Mouse (Mus musculus): Measurements from ENCODE around the gene Pex14.
A peak's percentile ranks its signal among the peaks of the same experiment; 100 is the strongest.
"Not testable (repeated sequence)": the region's sequence is repeated elsewhere in the genome, so short reads cannot be mapped to it uniquely, and the experiment has no call there.

Gene Pex14

DNA sequence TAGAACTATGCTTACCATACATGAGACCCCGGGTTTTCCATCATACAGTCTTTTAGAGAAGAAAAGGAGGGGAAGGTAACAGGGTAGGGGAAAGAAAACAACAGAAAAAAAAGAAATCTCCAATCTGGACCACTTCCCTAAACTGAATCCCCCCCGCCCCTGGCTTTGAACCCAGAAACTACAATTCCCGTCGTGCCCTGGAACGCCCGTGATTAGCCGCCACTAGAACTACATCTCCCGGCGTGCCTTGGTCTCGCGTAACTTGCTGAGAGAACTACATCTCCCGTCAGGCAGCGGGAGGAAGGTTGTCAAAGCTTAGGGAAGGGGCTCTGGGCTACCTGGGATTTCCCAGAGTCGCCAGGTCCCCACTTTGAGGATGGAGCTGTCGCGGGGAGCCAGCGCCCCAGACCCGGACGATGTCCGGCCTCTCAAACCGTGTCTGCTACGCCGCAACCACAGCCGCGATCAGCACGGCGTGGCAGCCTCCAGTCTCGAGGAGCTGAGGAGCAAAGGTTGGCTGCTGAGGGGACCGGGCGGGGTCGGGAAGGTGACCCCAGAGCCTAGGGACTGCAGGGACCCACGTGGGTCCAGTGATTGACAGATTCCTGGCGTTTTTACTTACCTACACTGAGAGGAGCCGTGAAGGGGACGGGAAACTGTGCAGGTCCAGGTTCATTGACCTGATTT is 4.3 kb upstream of the Pex14 start, which contains the start of gene Dffa:
TSS of gene Dffa (plus strand) at position 272 of the 687 bp plus-strand sequence.
- DNase-seq (ENCODE audit: low spot score in 2 of 2), result peak; percentile 82 to 90

DNA sequence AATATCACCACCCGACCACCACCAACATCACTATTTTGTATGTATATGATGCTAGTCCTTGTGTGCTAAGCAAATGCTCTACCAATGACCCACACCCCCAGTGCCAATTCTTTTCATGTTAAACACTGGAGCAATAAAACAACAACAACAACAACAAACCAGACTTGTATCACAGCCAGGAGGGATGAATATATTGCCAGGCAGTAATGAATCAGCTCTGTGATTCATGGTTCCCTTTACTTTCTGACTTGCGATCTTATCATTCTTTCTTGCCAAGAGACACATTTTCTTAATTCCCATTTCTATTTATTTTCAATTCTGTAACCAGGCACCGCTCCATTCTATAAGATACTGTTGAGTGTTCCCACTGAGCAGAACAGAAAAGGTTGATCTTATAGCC is 1.8 kb upstream of the Pex14 start:
- DNase-seq (ENCODE audit: low spot score in 2 of 2), result no peak

- DNase-seq (ENCODE audit: low spot score in 2 of 2), result not testable (repeated sequence)
These were observed 773 bp upstream of the Pex14 start for GRCm38 (mm10) chr4:149100449-149100848.

GRCm38 (mm10) chr4:149098571-149098970 is 1.1 kb downstream of the Pex14 start:
- DNase-seq (ENCODE audit: low spot score in 2 of 2), result no peak

GRCm38 (mm10) chr4:149097956-149098355 is 1.7 kb downstream of the Pex14 start:
- DNase-seq (ENCODE audit: low spot score in 2 of 2), result no peak

- DNase-seq (ENCODE audit: low spot score in 2 of 2), result no peak
These were observed 8.3 kb downstream of the Pex14 start for GRCm38 (mm10) chr4:149091364-149091763.

DNA sequence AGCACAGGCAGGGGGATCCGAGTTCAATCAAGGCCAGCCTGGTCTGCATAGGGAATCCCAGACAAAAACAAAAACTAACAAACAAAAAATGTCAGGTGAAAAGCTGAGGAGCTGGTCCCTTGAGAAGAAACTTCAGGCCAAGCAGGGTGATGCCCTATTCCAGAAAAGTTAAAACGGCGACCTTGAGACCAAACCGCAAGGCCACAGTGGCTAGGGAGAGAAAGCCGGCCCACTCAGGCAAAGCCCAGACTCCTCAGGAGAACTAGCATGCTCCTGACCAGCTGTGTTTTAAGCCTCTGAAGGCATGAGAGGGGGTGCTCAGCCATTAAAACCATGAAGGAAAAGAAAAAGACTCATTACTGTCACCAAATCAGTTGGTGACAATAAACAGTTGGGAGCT is 14.3 kb downstream of the Pex14 start:
- no peak for DNase-seq (ENCODE audit: low spot score in 2 of 2)

- peak in 1 of 2 experiments; percentile 59 for DNase-seq (ENCODE audit: low spot score in 2 of 2)
These were observed 18.1 kb downstream of the Pex14 start for GRCm38 (mm10) chr4:149081528-149081927.

- DNase-seq (ENCODE audit: low spot score in 2 of 2), result no peak
These were observed 19.6 kb downstream of the Pex14 start for GRCm38 (mm10) chr4:149080111-149080510.

DNA sequence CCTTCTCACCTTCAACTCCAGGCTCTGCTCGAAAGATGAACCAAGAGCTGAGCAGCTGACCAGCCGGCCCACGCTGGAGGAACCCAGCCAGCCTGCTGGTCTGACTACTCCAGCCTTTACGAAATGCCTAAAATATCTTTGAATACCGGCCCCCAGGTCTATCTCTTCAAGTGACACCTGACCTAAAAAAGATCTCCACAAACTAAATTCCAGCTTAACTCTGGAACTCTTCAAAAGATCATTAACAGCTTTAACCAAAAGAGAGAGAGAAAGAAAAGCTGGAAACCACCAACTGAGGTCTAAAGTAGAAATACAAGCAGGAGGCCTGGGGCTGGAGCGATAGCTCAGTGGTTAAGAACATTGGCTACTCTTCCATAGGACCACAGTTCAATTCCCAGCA is 20.0 kb downstream of the Pex14 start:
- DNase-seq (ENCODE audit: low spot score in 2 of 2), result no peak

- no peak for DNase-seq (ENCODE audit: low spot score in 2 of 2)
These were observed 21.4 kb downstream of the Pex14 start for GRCm38 (mm10) chr4:149078261-149078660.

- peak in 1 of 2 experiments; percentile 48 for DNase-seq (ENCODE audit: low spot score in 2 of 2)
These were observed 23.7 kb downstream of the Pex14 start for GRCm38 (mm10) chr4:149075871-149076575.

GRCm38 (mm10) chr4:149075073-149075472 is 24.6 kb downstream of the Pex14 start:
- DNase-seq (ENCODE audit: low spot score in 2 of 2), result no peak

DNA sequence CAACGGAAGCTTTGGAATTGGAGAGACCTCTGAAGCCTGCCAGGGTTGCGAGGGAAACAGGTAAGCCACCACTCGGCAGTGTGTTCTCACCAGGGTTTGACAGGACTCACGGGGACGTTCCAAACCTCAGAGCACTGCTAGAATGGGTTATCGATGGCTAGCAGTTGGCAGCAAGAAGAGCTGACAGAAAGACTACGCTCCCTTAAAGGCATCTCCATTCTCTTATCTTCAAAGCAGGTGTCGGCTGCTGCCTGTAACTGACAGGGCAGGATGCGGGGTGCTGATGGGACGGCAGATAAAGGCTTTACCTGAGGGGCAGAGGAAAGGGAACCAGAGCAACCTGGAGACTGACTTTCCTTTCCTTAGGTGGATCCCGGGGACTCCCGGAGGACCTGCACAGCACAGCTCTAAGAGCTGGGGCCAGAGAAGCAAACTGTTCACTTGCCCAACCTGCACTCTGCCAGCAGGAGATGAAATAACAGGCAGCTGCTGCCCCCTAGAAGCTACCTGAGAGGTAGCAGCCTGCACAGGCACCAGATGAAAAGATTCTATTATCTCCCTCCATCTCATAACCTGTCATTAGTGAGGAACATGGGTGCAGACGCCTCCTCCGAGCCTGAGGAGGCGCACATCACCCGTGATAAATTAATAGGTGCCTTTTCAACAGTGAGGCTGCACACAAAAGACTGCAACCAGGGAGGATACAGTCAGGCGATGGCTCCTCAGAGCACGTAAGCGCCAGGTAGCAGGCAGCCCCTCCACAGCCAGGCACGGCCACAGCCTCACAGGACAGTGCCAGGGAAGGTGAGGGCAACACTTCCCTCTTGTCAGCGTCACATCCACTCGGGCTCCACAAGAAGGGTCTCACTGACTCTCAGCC is 32.8 kb downstream of the Pex14 start:
- DNase-seq (ENCODE audit: low spot score in 2 of 2), result no peak

- DNase-seq (ENCODE audit: low spot score in 2 of 2), result no peak
These were observed 35.4 kb downstream of the Pex14 start for GRCm38 (mm10) chr4:149064061-149064854.

DNA sequence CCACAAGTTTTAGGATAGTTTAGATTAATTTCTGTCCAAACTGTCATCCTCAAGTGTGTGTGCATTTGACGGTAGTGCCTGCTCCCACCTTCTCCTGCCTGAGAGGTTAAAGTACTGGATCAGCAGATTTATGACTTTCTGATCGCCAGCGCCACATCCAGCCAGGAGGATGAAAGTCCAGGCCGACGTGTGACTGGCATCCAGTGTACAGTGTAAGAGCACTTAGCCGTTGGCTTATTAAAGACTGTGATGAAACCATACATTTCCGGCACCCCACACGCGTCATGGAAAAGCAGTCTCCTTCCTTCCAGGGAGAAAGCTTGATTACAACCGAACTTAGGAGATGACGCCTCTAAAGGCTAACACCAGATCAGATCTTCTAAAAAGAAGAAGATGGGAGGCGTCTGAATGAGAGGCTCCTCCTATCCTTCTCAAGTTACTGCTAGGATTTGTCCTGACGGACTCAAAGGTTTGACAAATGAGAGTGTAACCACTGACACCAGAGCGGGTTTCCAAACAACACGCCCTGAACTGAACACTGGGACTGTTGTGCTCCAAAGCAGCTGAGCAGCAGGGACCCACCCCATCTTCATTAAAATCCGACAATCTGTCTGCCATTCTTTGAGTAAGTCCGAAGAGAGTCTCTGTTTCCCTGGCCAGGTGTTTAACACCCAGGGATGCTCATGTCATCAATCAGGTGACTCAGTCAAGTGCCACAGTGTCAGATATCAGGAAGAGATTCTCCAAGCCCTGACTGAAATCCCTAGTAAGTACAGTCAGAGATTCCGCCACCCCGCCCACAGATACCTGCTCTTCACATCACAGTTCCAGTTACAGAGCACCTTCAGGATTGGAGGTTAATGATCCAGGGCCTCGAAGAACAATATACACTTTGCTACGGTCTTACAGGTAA is 37.0 kb downstream of the Pex14 start:
- DNase-seq (ENCODE audit: low spot score in 2 of 2), result no peak

DNA sequence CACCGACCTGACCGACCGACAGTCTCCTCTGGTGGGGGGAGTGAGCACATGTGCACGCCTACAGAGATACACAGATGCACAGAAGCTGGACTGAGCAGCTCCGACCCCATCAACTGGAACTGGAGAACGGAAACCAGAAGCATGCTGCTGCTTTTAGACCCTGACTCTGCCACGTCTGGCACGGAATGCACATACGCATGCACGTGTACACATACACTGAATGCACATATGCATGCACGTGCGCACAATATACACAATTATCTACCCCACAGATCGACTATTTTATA is 38.3 kb downstream of the Pex14 start:
- no peak for DNase-seq (ENCODE audit: low spot score in 2 of 2)

- no peak for DNase-seq (ENCODE audit: low spot score in 2 of 2)
These were observed 38.9 kb downstream of the Pex14 start for GRCm38 (mm10) chr4:149060621-149061431.

GRCm38 (mm10) chr4:149059713-149060112 is 40.0 kb downstream of the Pex14 start:
- no peak for DNase-seq (ENCODE audit: low spot score in 2 of 2)

- DNase-seq (ENCODE audit: low spot score in 2 of 2), result no peak
These were observed 41.4 kb downstream of the Pex14 start for GRCm38 (mm10) chr4:149058298-149058697.
